Mouse (Mus musculus) activated CD4-positive, CD25-positive, alpha-beta regulatory T cell, adult 4 months (primary cell): Measurements from ENCODE around the gene Rasef. TPM values are rescaled to one million over a fixed set of nuclear protein-coding genes. Genes with fewer than 3 reads are reported as not detected.
"Not testable (repeated sequence)": the region's sequence is repeated elsewhere in the genome, so short reads cannot be mapped to it uniquely, and the experiment has no call there.

Experiments used
- ATAC-seq: one replicate; pipeline ENCODE4 v1.8.0; 2017
- polyA plus RNA-seq, 2 experiments: library from polyadenylated mRNA; unstranded; fragments of 100-300 nt; shearing (Covaris generic); gene quantifications; one replicate each; pipeline ENCODE4 v1.2.1; 2017

The Rasef gene
- polyA plus RNA-seq = not detected

DNA sequence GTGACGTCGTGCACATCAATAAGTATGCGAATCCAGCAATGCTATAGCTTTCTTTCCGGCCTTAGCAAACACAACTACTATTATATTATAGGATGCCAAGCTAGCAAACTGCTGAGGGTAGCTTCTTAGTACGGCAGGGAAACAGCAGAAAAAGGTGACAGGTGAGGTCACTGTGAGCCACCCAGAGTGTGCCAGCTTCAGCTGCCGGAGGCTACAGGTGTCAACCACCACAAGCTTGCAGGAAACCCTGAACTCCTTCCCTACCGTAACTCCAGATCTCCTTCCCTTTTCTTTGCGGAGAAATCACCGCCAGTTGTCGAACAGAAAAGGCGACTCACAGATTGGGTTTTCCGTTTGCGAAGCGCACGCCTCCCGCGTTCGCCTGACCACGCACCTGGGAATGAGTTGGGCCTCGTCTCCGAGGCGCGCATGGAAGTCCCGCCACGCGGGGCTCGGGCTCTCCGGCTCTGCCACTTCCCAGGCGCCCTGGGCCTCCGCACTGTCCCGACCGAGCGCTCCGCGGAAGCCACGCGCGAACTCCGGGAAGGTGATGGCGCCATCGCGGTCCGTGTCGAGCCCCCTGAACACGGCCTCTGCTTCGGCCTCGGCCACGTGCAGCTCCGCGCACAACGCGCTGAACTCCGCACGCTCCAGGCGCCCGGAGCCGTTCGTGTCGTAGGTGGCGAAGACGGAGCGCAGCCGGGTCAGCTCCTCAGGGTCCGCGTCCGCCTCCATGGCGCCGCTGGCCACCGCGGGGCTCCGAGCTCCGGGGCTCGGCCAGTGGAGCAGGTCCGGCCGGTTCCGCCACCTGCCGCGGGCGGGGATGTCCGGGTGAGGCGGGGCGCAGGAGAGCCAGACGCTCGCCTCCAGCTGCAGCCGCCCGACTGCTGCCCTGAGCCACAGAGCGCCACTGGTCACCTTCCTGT lies at the start of gene Rasef:
Rasef (minus strand) TSS at position 735 of the 926 bp plus-strand sequence.
- no peak for ATAC-seq

DNA sequence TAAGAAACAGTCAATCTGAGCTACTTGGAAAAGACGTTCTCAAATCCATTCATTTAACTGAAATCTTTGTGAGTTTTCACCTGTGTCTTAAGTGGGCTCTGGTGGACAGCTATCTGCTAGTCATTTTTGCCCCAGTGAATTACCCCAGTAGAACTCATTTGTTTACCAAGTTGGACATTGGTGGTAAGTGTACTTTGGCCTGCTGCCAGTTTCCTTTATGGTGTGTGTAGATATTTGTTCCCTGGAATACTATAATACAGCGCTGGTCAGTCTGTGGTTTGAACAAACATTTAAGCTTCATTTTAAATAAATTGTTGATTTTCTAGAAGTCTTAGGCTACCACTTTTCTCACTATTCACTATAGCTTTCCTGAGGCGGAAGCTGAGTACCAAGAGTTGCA lies 35.8 kb upstream of the Rasef start:
- ATAC-seq = no peak

DNA sequence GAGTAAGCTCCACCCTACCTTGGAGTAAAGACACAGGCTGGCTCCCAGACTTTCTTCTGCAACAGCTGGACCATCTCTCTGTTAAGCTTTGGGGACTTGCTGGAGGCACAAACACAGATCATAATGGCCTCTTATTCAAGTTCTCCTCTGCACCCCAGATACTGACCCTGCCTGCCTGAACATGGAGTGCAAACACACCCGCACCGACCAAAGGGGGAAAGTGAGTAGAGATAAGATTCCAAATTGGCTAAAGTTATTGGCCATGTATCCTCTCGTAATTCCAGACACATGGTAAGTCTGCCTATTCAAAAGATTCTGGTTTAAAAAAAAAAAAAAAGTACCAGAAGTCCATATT lies 369 bp upstream of the Rasef start:
- ATAC-seq = no peak

DNA sequence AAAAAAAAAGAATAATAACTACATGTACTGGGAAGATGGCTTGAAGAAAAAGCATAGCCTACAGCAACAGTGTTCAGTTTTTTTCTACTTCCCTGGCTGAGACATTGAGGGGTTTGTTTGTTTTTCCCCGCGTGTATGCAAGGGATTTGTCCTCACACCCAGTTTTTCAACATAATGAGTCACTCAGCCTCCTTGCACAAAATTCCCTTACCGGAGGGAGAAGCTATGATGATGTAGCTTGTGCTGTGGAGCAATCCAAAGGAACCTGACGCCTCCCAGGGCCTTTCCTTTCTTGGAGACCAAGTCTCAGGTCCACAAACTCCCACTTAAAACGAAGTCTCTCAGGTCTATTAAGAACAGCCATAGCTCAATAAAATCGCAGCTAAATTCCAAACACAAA lies 1.3 kb downstream of the Rasef start:
- ATAC-seq = no peak

DNA sequence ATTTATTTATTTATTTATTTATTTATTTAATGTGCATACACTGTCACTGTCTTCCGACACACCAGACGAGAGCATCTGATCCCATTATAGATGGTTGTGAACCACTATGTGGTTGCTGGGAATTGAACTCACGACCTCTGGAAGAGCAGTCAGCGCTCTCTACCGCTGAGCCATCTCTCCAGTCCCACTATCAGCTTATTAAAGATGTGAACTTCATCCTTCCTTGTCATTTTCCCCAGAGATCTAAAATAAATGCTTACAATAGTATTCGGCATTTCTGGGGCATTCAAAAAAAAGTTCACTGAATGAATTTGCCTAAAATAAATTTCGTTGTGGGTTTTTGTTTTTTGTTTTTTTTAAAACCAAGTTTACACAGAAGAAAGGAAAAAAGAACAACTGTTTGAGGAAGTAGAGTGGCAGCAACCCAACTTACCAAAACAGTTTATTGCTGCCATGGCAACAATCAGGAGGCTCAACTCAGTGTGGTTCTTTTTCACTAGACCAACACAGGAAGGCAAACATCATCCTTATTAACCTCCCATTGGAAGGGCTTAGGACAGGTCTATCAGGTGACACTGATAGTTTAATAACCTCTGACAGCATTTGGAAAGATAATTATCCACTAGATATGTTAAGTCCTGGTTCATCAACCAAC lies 2.6 kb downstream of the Rasef start:
- ATAC-seq = no peak

DNA sequence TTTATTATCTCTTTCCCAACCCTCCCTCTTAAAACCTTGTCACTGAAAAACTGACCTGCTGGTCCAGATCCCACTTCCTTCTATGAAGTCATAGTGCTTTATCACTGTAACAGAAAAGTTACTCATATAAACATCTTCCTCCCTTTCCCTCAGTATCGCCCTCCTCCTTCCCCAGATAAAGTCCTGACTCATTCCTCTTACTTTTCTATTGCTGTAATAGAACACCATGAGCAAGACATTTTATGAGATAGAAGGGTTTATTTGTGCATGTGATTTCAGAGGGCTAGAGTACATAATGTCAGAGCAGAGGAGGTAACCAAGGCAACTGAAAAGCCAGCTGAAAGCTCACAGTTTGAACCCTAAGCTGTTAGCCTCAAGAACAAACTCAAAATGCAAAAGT lies 6.6 kb downstream of the Rasef start:
- no peak for ATAC-seq

DNA sequence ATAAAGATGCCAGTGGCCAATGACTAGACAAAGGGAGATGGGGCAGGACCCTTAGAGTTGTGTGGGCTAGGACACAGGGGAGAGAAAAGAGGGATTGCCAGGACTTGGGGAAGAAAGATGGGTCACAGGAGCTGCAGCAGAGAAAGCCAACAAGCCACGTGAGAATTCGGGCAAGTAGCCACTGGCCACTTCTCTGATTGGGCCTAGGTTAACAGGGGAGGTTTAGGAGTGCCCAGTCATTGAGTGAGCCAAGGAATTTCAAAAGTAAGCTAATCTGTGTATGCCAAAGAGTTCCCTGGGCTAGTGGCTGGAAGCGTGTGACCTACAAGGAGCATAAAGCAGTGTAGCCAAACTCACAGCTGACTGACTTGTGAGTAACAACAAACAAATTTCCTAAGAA lies 9.7 kb downstream of the Rasef start:
- ATAC-seq = no peak

DNA sequence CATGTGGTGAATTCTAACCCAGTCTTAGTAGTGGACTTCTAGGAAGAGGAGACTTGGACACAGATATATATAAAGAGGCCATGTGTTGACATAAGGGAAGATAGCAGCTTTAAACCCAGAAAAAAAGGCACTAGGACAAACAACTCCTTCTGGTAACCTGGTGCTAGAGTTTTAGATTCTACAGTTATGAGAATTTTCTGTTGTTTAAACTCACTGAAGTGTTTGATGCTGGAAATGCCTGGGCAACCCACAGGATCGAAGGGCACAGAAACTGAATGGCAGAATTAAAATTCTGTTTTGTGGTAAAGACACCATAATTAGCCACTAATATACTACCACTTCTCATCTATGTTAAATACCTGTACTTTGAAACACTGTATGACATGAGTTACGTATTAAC lies 15.5 kb downstream of the Rasef start:
- no peak for ATAC-seq

DNA sequence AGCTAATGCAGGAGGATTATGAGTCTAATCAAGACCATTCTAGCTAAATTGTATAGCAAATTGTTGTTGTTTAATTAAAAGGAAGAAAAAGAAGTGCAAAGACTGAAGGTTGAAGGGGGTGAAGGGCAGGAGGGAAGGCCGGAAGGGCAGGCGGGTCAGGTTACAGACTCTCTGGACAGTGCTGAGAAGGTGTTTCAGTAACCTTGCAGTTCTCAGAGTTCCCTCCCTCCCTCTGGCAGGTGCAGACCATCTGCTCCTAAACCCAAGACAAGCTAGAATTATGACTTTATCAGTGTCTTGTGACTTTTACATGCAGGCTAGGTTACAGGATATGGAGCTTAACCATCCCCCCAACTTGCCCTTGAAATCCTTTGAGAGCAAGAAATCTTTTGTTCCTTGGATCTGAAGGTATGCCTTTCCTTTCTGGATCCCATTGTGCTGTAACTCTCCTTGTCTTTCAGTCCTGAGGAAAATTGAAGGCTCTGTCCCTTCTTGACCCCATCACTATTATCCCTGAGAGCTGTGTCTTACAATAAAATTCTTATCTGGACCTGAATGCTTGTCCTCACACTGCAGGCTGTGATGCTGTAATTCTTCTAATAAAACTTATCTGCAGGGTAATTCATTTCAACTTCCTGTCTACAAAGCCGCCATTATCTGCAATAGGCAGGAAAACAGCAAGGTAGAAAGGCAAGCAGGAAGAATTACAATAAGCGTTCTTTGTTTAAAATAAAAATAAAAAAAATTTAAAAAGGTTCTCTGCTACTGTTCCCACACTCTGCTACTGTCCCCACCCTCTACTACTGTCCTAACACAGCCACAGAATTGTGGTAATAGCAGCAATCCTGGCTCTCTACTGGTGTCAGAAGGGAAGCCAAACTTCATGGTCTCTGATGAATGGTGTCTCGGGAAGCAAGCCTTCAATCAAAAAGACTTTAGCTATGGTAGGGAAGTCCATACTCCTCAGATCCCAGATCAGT lies 16.7 kb downstream of the Rasef start:
- ATAC-seq = no peak

DNA sequence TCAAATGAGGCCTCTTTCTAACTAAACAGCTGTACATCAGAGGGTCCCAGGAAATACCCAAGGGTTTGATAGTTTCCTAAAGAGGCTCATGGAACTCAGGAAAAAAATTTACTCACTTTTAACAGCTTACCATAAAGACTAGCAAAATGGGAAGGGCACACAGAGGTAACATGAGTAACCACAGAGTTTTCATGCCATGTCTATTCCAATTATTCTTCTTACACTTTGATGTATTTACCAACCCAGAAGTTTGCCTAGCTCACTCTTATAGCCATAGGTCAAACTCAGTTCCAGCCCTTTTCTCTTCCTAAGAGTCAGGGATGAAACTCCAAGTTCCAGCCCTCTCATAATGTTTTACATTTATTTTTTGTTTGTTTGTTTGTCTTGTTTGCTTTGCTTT lies 18.8 kb downstream of the Rasef start:
- no peak for ATAC-seq

DNA sequence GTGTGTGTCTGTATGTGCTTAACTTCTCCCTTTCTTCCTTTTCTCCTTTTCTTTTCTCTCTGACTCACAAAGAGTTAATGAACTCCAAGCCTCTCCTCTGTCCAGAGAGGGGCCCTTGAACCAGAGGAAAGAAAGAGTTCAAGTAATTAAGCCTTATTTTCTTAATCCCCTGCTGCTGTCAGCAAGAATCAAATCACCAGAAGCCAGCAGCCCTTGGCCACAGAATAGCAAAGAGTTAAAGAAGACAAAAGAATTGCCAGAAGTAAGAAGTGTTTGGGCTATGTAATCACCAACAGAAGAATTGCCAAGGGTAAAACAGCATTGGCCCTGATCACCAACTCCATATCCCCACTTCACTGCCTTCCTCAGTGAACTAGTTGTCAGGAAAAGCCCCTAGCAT lies 20.2 kb downstream of the Rasef start:
- no peak for ATAC-seq

DNA sequence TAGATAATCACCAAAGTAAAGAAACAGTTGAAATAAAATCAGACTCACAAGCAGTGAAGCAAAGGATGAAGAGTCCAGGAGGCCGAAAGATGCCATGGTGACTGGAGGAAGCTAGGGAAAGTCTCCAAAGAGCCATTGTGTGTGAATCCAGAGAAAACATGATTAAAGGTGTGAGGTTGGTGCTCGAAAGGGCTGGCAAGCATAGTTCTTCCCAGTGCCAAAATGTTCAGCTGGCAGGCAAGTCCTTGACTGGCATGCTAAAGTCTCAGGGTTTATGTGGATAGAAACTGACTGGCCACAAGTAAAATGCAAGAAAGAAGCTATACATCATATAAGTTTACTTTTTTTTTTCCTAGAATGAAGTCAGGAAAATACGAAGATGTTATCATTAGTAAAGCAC lies 22.6 kb downstream of the Rasef start:
- no peak for ATAC-seq

DNA sequence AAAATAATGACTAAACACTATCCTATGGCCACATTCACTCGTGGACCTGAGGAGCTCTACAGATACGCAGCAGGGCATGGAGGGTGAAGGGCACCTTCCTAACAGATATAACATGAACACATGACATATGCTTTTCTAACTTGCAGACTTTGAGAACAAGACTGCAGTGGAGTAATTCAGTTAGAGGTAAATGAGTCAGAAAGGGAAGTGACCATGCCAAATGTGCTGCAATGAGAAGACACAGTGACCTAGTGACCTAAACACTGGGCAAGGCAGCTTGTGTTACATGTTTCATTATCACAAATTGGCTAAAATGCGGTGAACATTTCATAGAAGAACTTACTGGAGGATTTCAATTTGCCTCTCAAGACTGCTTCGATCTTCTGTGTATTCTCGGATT lies 42.6 kb downstream of the Rasef start:
- no peak for ATAC-seq

DNA sequence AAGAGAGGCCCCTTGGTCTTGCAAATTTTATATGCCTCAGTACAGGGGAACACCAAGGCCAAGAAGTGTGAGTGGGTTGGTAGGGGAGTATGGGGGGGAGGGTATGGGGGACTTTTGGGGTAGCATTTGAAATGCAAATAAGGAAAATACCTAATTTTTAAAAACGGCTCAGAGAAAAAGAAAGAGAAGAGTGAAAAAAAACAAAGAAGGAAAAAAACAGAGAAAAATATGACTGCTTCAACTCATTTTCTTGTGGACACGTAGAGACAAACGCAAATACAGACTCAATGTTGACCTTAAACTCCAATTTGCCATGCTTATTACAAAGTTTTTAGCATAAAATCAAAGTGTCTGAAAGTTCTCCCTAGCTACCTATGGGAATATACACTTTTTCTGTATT lies 51.4 kb downstream of the Rasef start:
- ATAC-seq = no peak

DNA sequence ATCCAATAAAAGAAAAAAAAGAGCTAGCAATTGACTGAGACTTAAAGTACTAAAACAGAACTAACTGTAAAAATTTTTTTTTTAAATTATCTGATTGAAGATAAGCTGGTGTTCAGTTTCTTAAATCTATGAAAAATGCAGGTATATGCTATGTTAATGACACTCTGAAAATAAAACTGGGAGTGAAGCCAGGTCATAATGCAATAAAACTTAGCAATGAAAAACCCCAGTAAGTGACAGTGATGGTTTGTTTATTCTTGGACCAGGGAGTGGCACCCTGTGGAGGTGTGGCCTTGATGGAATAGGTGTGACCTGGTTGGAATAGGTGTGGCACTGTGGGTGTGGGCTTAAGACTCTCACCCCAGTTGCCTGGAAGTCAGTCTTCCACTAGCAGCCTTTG lies 71.0 kb downstream of the Rasef start:
- ATAC-seq = no peak

DNA sequence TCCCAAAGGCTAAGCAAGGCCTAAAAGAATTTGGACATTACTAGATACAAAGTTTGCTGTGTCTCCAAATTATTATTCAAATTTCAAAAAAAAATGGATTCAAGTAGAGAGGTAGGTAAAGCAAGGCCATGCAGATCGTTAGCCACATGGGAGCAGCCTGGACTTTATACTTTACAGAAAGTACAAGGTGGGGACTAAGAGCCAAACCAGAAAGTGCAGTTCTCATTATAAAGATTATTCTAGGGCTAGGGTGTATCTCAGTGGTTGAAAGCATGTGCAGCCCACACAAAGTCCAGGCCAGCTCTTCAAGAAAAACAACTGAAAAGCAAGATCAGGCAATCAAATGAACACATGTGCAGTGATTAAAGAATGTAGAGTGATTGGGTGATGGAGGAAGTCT lies 72.0 kb downstream of the Rasef start:
- no peak for ATAC-seq

DNA sequence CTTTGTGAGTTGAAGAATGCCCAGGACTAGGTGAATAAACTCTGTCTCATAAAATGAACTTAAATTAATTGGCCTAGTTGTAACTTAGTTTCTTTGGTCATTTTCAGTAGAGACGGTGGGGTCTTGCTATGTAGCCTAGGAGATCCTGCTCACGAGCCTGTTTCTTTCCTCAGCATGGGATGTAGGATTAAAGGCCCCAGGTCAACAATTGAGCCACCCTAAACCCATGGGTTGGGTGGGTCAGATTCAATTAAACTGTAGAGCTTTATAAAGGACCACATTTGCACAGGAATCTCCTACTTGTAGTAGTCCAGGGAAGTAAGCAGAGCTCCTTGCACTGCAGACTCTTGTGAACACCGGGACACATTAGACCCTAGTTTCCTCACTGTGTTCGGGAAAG lies 107.6 kb downstream of the Rasef start, which contains the start of gene Gm428:
Gm428 (plus strand) TSS at position 301 of the 400 bp plus-strand sequence.
- not testable (repeated sequence) for ATAC-seq

DNA sequence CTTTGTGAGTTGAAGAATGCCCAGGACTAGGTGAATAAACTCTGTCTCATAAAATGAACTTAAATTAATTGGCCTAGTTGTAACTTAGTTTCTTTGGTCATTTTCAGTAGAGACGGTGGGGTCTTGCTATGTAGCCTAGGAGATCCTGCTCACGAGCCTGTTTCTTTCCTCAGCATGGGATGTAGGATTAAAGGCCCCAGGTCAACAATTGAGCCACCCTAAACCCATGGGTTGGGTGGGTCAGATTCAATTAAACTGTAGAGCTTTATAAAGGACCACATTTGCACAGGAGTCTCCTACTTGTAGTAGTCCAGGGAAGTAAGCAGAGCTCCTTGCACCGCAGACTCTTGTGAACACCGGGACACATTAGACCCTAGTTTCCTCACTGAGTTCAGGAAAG lies 122.7 kb downstream of the Rasef start, which contains the start of gene Gm11239:
Gm11239 (plus strand) TSS at position 301 of the 400 bp plus-strand sequence.
- ATAC-seq = not testable (repeated sequence)
